Mouse (Mus musculus) embryonic fibroblast, embryonic 13.5 days (primary cell): Measurements from ENCODE around the gene Rfng.

Experiments
- CTCF ChIP-seq: IDR thresholded peaks from 2 replicates; pipeline ENCODE4 v1.5.1; 2011; ENCODE audit warnings: mild to moderate bottlenecking, control low read depth, low read length, moderate library complexity, borderline replicate concordance; ENCODE audit not compliant: insufficient read depth
- POLR2A ChIP-seq: IDR thresholded peaks from 2 replicates; pipeline ENCODE4 v1.6.1; 2011; ENCODE audit warnings: low read depth, mild to moderate bottlenecking, control low read depth, low read length, moderate library complexity

DNA sequence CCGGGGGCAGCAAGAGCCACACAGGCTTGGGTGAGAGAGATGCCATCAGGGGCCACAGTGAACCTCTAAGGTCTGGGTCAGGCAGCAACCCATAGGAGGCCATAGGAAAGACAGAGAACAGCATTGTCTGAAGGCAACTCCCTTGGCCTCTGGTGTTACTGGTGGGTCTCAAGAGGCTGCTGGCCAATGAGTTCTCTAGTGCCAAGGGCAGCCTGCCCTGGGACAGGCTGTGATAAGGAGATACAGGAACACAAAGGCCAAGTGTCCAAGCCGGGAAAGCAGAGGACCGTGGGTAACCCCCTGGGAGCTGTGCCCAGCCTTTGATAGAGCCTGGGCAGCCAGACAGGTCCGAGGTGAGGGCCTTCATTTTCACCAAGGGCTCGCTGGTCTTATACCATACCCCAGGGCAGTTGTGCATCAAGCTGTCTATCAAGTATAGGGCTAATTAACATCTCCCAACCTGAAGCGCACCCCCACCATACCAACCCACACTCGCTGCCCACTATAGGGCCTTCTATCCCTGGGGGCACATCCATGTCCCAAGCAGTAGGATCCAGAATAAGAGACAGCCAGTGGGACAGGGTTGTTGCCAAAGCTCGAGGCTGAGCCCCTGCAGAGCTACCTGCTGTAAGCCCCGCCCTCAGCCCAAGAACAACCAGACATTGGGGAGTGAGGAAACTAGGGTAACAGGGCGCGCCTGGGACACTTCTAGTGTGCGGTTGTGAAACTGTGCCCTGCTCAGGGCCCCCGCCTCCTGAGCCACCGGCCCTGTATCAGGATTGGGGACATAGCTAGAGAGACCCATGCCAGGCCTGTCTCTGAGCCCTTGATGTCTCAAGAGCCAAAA, 37.3 kb upstream of the Rfng start:
- TF ChIP-seq CTCF (no peak), POLR2A (no peak)
